Mouse (Mus musculus) G1E (cell line): ENCODE measurements around the gene Ltbp1.

Source experiments
- CTCF ChIP-seq: IDR thresholded peaks from 2 replicates; pipeline ENCODE4 v1.5.1; 2012; ENCODE audit warnings: low read depth, low read length, inconsistent platforms, mixed read lengths
- GATA1 ChIP-seq: IDR thresholded peaks from 2 replicates; pipeline ENCODE4 v1.6.1; 2012; ENCODE audit warnings: borderline replicate concordance, low read length, inconsistent platforms, mixed read lengths
- GATA2 ChIP-seq: IDR thresholded peaks from 2 replicates; pipeline ENCODE4 v1.6.1; 2012; ENCODE audit warnings: low read depth, low read length, inconsistent platforms, borderline replicate concordance
- POLR2AphosphoS5 ChIP-seq: IDR thresholded peaks from 2 replicates; pipeline ENCODE4 v1.6.1; 2012; ENCODE audit warnings: low read depth, low read length, inconsistent platforms; ENCODE audit not compliant: insufficient replicate concordance
- TAL1 ChIP-seq: conservative IDR thresholded peaks from 2 replicates; pipeline ENCODE4 v1.6.1; 2012; ENCODE audit warnings: low read depth, low read length, inconsistent platforms, mixed read lengths

- TF ChIP-seq TAL1 = no peak
- TF ChIP-seq GATA1 = no peak
- TF ChIP-seq CTCF = no peak
- no peak for TF ChIP-seq GATA2
- TF ChIP-seq POLR2AphosphoS5 = no peak
Measured at GRCm38 (mm10) chr17:75208164-75208698, 202.9 kb downstream of the Ltbp1 start.
